Mouse (Mus musculus) brain, embryonic 14.5 days (tissue): ENCODE data around the gene Fam84b.

Experiments used
- CTCF ChIP-seq: fragments of 200-500 bp; IDR thresholded peaks from 2 replicates; pipeline ENCODE4 v1.5.1; 2012; ENCODE audit warnings: inconsistent platforms, mild to moderate bottlenecking, moderate library complexity, borderline replicate concordance; ENCODE audit not compliant: insufficient read depth, insufficient read length; ENCODE audit errors: extremely low read depth
- POLR2A ChIP-seq: fragments of 200-500 bp; IDR thresholded peaks from 2 replicates; pipeline ENCODE4 v1.6.1; 2012; ENCODE audit warnings: mild to moderate bottlenecking, inconsistent platforms, borderline replicate concordance; ENCODE audit not compliant: poor library complexity, insufficient read depth, insufficient read length, severe bottlenecking; ENCODE audit errors: extremely low read depth

GRCm38 (mm10) chr15:60888724-60889123 is 35.1 kb upstream of the Fam84b start:
- TF ChIP-seq POLR2A (no peak), CTCF (no peak)
